Mouse (Mus musculus) brain, embryonic 14.5 days (tissue): ENCODE data around the gene Lin54.

Experiments
- CTCF ChIP-seq: fragments of 200-500 bp; IDR thresholded peaks from 2 replicates; pipeline ENCODE4 v1.5.1; 2012; ENCODE audit warnings: inconsistent platforms, mild to moderate bottlenecking, moderate library complexity, borderline replicate concordance; ENCODE audit not compliant: insufficient read depth, insufficient read length; ENCODE audit errors: extremely low read depth
- POLR2A ChIP-seq: fragments of 200-500 bp; IDR thresholded peaks from 2 replicates; pipeline ENCODE4 v1.6.1; 2012; ENCODE audit warnings: mild to moderate bottlenecking, inconsistent platforms, borderline replicate concordance; ENCODE audit not compliant: poor library complexity, insufficient read depth, insufficient read length, severe bottlenecking; ENCODE audit errors: extremely low read depth

- no peak for TF ChIP-seq CTCF
- TF ChIP-seq POLR2A, result no peak
These were observed 8.8 kb upstream of the Lin54 start for GRCm38 (mm10) chr5:100509247-100509646.
